Mouse (Mus musculus): ENCODE results near the gene Ccdc136. TPM values are rescaled to one million over a fixed set of nuclear protein-coding genes. Genes with fewer than 3 reads are reported as not detected.
A peak's percentile ranks its signal among the peaks of the same experiment; 100 is the strongest.

Ccdc136 gene
- total RNA-seq, 2 experiments from 2014 or later = 3.3 to 3.9 TPM

- no peak for DNase-seq
Observed at GRCm38 (mm10) chr6:29394286-29394685, 1.8 kb upstream of the Ccdc136 start.

GRCm38 (mm10) chr6:29396714-29397540, 818 bp downstream of the Ccdc136 start:
- DNase-seq = no peak

GRCm38 (mm10) chr6:29397575-29397974, 1.5 kb downstream of the Ccdc136 start:
- DNase-seq = peak in 1 of 2 experiments; percentile 11

GRCm38 (mm10) chr6:29399851-29400250, 3.7 kb downstream of the Ccdc136 start:
- DNase-seq = no peak

- DNase-seq = no peak
Observed at GRCm38 (mm10) chr6:29402693-29403342, 6.7 kb downstream of the Ccdc136 start.

GRCm38 (mm10) chr6:29406412-29406811, 10.3 kb downstream of the Ccdc136 start:
- no peak for DNase-seq

- no peak for DNase-seq
Observed at GRCm38 (mm10) chr6:29415446-29415845, 19.3 kb downstream of the Ccdc136 start.

- DNase-seq = no peak
Observed at GRCm38 (mm10) chr6:29420596-29420995, 24.5 kb downstream of the Ccdc136 start.

GRCm38 (mm10) chr6:29425118-29425517, 29.0 kb downstream of the Ccdc136 start:
- no peak for DNase-seq

- DNase-seq = no peak
Observed at GRCm38 (mm10) chr6:29426331-29426730, 30.2 kb downstream of the Ccdc136 start.

GRCm38 (mm10) chr6:29428171-29428570, 32.1 kb downstream of the Ccdc136 start:
- DNase-seq = peak in 1 of 2 experiments; percentile 20

GRCm38 (mm10) chr6:29430681-29431420, 34.7 kb downstream of the Ccdc136 start:
- DNase-seq = no peak

GRCm38 (mm10) chr6:29431473-29431872, 35.4 kb downstream of the Ccdc136 start:
- no peak for DNase-seq

- DNase-seq = no peak
Observed at GRCm38 (mm10) chr6:29432156-29432555, 36.0 kb downstream of the Ccdc136 start.

GRCm38 (mm10) chr6:29432676-29433037, 36.5 kb downstream of the Ccdc136 start:
- DNase-seq = no peak

GRCm38 (mm10) chr6:29433038-29433803, 37.1 kb downstream of the Ccdc136 start, which contains the start of gene Flnc:
Gene Flnc (plus strand): TSS chr6:29433256.
- DNase-seq = peak; percentile 35 to 46

GRCm38 (mm10) chr6:29433804-29434795, 38.0 kb downstream of the Ccdc136 start:
- DNase-seq = no peak

GRCm38 (mm10) chr6:29434911-29435691, 39.0 kb downstream of the Ccdc136 start:
- DNase-seq = no peak

GRCm38 (mm10) chr6:29435940-29436451, 39.9 kb downstream of the Ccdc136 start:
- no peak for DNase-seq

Measured in adrenal gland, postnatal 36 days (tissue).